Mouse (Mus musculus): ENCODE measurements around the gene Mrpl50. TPM values are rescaled to one million over a fixed set of nuclear protein-coding genes. Genes with fewer than 3 reads are reported as not detected.

Gene Mrpl50
- polyA plus RNA-seq, 1 experiment from 2014 or later: 96.8 TPM

Other genes starting within 250 kb of the Mrpl50 start
- gene Acnat2, start 112.9 kb downstream of the Mrpl50 start, polyA plus RNA-seq (2014; fragmentation: Nextera tagmentation; extraction: Ambion mirVana): not detected in 2 replicates
- not detected in 2 replicates for gene Acnat1, start 47.2 kb downstream of the Mrpl50 start, polyA plus RNA-seq (2014; fragmentation: Nextera tagmentation; extraction: Ambion mirVana)
- 0.21 and 0.35 TPM in 2 replicates for gene Baat, start 14.5 kb downstream of the Mrpl50 start, polyA plus RNA-seq (2014; fragmentation: Nextera tagmentation; extraction: Ambion mirVana)
- 13.2 and 14.5 TPM in 2 replicates for gene Zfp189, start 83 bp upstream of the Mrpl50 start, polyA plus RNA-seq (2014; fragmentation: Nextera tagmentation; extraction: Ambion mirVana)
- gene Aldob, start 28.5 kb upstream of the Mrpl50 start, polyA plus RNA-seq (2014; fragmentation: Nextera tagmentation; extraction: Ambion mirVana): not detected in 2 replicates
- gene Tmem246, start 76.8 kb upstream of the Mrpl50 start, polyA plus RNA-seq (2014; fragmentation: Nextera tagmentation; extraction: Ambion mirVana): 17.3 and 18.8 TPM in 2 replicates
- gene Rnf20, start 110.9 kb upstream of the Mrpl50 start, polyA plus RNA-seq (2014; fragmentation: Nextera tagmentation; extraction: Ambion mirVana): 71.7 and 76.9 TPM in 2 replicates
- not detected in 2 replicates for gene Ppp3r2, start 160.9 kb upstream of the Mrpl50 start, polyA plus RNA-seq (2014; fragmentation: Nextera tagmentation; extraction: Ambion mirVana)

Data from forebrain, embryonic 11.5 days (tissue).